Mouse (Mus musculus) sigmoid colon, adult 10 weeks (tissue): ENCODE measurements around the gene Flot2. TPM values are rescaled to one million over a fixed set of nuclear protein-coding genes. Genes with fewer than 3 reads are reported as not detected.

Source experiments
- polyA plus RNA-seq: library from polyadenylated mRNA; stranded (reverse); fragments of 350-450 nt; fragmentation: Illumina TruSeq; extraction: RNeasy Lipid Tissue Mini Kit (QIAGEN cat#74804); gene quantifications from one replicate; pipeline ENCODE4 v1.2.3, GENCODE M21; 2014; ENCODE audit warnings: low read depth, low replicate concordance

Gene Flot2
- polyA plus RNA-seq = 4.4 TPM

DNA sequence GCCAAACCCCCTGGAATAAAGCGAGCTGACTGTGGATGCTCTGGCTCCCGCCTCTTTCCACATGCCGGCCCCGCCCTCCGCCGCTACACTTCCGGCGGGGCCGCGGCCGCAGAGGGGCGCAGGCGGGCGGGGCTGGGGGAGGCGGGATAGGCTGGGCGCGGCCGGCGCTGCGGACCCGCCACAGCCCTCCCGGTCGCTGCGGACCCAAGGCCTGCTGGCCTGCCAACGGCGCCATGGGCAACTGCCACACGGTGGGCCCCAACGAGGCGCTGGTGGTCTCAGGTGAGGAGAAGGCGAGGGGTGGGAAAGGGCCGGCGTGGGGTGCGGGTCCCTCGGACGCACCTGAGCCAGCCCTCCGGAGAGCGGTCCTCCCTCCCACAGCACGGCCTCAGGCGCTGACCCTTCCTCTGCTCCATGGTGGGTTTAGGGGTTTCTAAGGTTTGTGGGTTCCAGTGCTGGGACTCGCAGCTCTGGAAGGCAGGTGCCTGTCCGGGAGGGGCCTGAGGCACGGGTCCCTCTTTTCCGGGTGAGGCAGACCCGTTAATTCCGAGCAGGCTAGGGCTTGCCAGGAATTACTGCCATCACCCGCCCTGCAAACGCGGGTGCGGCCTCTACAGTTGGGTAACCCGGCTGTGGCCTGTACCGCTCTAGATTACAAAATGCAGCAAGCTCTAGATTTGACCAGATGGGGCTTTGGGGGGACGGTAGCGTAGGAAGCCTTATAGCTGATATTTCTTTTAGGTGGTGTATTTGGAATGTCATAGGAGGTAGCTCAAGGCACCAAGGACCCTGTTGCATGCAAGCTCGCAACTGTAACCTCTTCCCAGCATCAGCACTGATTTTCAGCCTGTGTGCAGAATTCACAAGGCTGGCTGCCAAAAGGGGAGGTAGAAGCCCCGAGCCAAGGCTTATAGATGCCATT is at the start of gene Flot2:
TSS of gene Flot2 (plus strand) at position 101 of the 922 bp plus-strand sequence.

GRCm38 (mm10) chr11:78031947-78032808 is 5.6 kb upstream of the Flot2 start, which contains the start of gene Dhrs13:
Gene Dhrs13, plus strand, starts transcription at chr11:78032280.

DNA sequence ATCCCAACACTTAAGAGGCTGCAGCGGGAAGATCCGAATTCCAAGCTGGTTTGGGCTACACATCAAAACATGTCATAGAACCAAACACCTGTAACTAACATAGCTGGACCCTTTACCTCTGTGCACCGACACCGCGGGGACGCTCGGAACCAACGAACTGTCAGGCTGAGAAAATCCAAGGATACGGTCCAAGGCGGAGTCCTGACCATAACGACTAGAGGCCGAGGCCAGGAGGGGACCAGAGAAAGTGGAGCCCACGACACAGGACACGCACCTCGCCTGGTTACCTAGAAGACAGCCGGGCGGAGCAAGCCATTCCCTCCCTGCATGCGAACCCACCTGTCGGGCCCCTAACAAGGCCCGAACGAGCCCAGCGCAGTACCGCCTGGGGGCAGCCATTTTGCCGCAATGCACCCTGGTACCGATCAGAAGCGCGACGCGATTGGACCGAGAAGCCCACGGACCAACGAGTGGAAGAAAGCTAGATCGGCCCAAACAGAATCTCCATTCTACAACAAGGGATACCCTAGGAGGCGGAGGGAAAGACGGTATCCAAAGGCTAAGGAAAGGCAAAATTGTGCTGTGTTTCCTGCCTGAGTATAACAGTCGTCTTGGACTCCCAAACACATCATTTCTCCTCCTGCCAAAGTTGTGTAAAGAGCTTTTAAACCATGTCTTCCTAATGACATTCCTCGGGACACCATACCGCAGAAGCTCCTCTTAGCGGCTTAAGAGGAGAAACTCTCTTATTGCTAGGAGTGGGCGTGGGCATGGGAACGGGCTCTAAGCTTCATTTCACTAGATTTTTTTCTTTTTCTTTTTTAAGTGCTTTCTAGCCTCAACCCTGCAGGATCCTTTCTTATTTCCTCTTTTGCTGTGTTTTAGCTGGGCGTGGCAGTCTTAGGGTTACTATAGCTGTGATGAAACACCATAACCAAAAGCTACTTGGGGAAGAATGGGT is 42.5 kb downstream of the Flot2 start, which contains the start of gene Eral1:
TSS of gene Eral1 (minus strand) at position 423 of the 961 bp plus-strand sequence.

DNA sequence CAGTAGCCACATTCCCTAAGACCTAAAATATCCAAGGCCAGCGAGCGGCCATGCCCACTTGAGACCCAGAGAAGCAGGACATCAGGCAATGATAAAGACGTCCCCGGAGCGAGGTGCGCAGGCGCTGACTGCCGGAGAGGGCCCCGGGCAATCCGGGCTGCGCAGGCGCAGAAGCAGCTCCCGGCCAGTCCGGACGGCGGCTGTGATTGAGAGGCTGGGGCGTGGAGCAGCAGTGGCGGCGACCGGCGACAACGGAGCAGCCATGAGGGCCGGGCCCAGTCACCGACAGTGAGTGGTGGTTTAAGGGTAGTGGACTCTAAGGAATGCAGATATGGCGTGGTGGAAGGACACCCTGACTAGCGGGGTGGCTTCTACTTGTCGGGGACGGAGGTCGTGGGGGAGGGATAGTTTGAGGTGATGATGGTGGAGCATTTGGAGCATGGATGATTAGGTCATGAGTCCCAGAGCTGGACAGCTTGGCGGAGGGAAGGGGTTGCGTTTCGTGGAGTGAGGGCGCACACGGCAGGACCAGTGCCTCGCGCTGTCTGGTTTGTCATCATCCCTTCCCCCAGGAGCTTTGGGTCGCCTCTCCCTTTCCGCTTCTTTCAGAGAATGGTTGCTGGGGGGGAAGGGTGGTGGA is 56.9 kb downstream of the Flot2 start, which contains the start of gene Fam222b:
TSS of gene Fam222b (plus strand) at position 157 of the 640 bp plus-strand sequence.

Other genes with a start within 250 kb of the Flot2 start
- gene Pipox, start 143.8 kb upstream of the Flot2 start, polyA plus RNA-seq = 2.3 TPM
- gene Sez6, start 107.1 kb upstream of the Flot2 start, polyA plus RNA-seq = not detected
- 19.0 TPM for gene Phf12, start 55.2 kb upstream of the Flot2 start, polyA plus RNA-seq
- 2.4 TPM for gene Dhrs13, start 5.7 kb upstream of the Flot2 start, polyA plus RNA-seq
- 4.8 TPM for gene Eral1, start 42.5 kb downstream of the Flot2 start, polyA plus RNA-seq
- 4.8 TPM for gene Fam222b, start 56.7 kb downstream of the Flot2 start, polyA plus RNA-seq
- 1.7 TPM for gene Traf4, start 127.7 kb downstream of the Flot2 start, polyA plus RNA-seq
- 5.9 TPM for gene Nek8, start 138.7 kb downstream of the Flot2 start, polyA plus RNA-seq
- gene Tlcd1, start 138.8 kb downstream of the Flot2 start, polyA plus RNA-seq = 14.3 TPM
- 813 TPM for gene Rpl23a, start 145.7 kb downstream of the Flot2 start, polyA plus RNA-seq
- gene Rab34, start 150.5 kb downstream of the Flot2 start, polyA plus RNA-seq = 2.9 TPM
- 2.4 TPM for gene Proca1, start 155.5 kb downstream of the Flot2 start, polyA plus RNA-seq
- gene Sdf2, start 207.8 kb downstream of the Flot2 start, polyA plus RNA-seq = 31.9 TPM
- gene Supt6, start 208.1 kb downstream of the Flot2 start, polyA plus RNA-seq = 14.0 TPM
- 71.0 TPM for gene 2610507B11Rik, start 223.8 kb downstream of the Flot2 start, polyA plus RNA-seq